Mouse (Mus musculus) erythroid progenitor cell, adult 5-6 weeks (primary cell): ENCODE results near the gene Syndig1l. TPM values are rescaled to one million over a fixed set of nuclear protein-coding genes. Genes with fewer than 3 reads are reported as not detected.

Source experiments
- ATAC-seq: replicated peaks from 2 replicates; pipeline ENCODE4 v1.8.0; 2016; ENCODE audit warnings: moderate number of reproducible peaks, mild to moderate bottlenecking, moderate TSS enrichment, inconsistent platforms; ENCODE audit not compliant: poor library complexity, low FRiP score, severe bottlenecking
- total RNA-seq, 2 experiments: library from RNA; stranded (forward) in 1 of 2; stranded (reverse) in 1 of 2; fragments of 150-400 nt in 1 of 2; fragments of 186-747, 209-891 nt in 1 of 2; gene quantifications; 2 replicates each; pipeline versions ENCODE4 v1.2.3 to v1.2.4; 2015 to 2017; ENCODE audit warnings: low replicate concordance in 2 of 2

Syndig1l gene
- total RNA-seq (2015; ENCODE audit: low replicate concordance) (not detected in 2 replicates), total RNA-seq (2017; ENCODE audit: low replicate concordance) (not detected in 2 replicates)

- ATAC-seq, result no peak
Observed at GRCm38 (mm10) chr12:84698319-84699081, at the start of gene Syndig1l. Gene Syndig1l (minus strand): TSS chr12:84698831.

GRCm38 (mm10) chr12:84748134-84748533 lies 49.5 kb upstream of the Syndig1l start:
- no peak for ATAC-seq

GRCm38 (mm10) chr12:84745700-84746099 lies 47.1 kb upstream of the Syndig1l start:
- no peak for ATAC-seq

GRCm38 (mm10) chr12:84743496-84743895 lies 44.9 kb upstream of the Syndig1l start:
- ATAC-seq, result no peak

- ATAC-seq, result no peak
Observed at GRCm38 (mm10) chr12:84733366-84733765, 34.7 kb upstream of the Syndig1l start.

- ATAC-seq, result no peak
Observed at GRCm38 (mm10) chr12:84728421-84728820, 29.8 kb upstream of the Syndig1l start.

- ATAC-seq, result no peak
Observed at GRCm38 (mm10) chr12:84727434-84727833, 28.8 kb upstream of the Syndig1l start.

GRCm38 (mm10) chr12:84726986-84727385 lies 28.4 kb upstream of the Syndig1l start:
- no peak for ATAC-seq

- no peak for ATAC-seq
Observed at GRCm38 (mm10) chr12:84726391-84726790, 27.8 kb upstream of the Syndig1l start.

- ATAC-seq, result no peak
Observed at GRCm38 (mm10) chr12:84718462-84719244, 20.0 kb upstream of the Syndig1l start.

GRCm38 (mm10) chr12:84714578-84714977 lies 15.9 kb upstream of the Syndig1l start:
- no peak for ATAC-seq

- ATAC-seq, result peak; percentile 82
Observed at GRCm38 (mm10) chr12:84709842-84710439, 11.3 kb upstream of the Syndig1l start.

GRCm38 (mm10) chr12:84707804-84708203 lies 9.2 kb upstream of the Syndig1l start:
- ATAC-seq, result no peak

GRCm38 (mm10) chr12:84706886-84707285 lies 8.3 kb upstream of the Syndig1l start:
- no peak for ATAC-seq

GRCm38 (mm10) chr12:84702586-84702985 lies 4.0 kb upstream of the Syndig1l start:
- no peak for ATAC-seq

GRCm38 (mm10) chr12:84692141-84692540 lies 6.5 kb downstream of the Syndig1l start:
- no peak for ATAC-seq

GRCm38 (mm10) chr12:84691347-84691746 lies 7.3 kb downstream of the Syndig1l start:
- ATAC-seq, result no peak

GRCm38 (mm10) chr12:84689051-84689450 lies 9.6 kb downstream of the Syndig1l start:
- ATAC-seq, result no peak

- no peak for ATAC-seq
Observed at GRCm38 (mm10) chr12:84687531-84687930, 11.1 kb downstream of the Syndig1l start.

- ATAC-seq, result no peak
Observed at GRCm38 (mm10) chr12:84686176-84686575, 12.5 kb downstream of the Syndig1l start.

GRCm38 (mm10) chr12:84684569-84684968 lies 14.1 kb downstream of the Syndig1l start:
- no peak for ATAC-seq
